Mouse (Mus musculus) left cerebral cortex, adult 18-20 months (tissue): Measurements from ENCODE around the gene Susd6. TPM values are rescaled to one million over a fixed set of nuclear protein-coding genes. Genes with fewer than 3 reads are reported as not detected.

Experiments
- DNase-seq, 2 experiments: peaks; one replicate each; pipeline ENCODE4 v3.0.0; 2021 to 2022; ENCODE audit warnings: low spot score in 2 of 2, mixed read lengths in 1 of 2
- long read RNA-seq, 2 experiments: library from polyadenylated mRNA; stranded (forward); transcript quantifications; one replicate each; pipeline ENCODE4 v2.0.0; 2021
- total RNA-seq, 2 experiments: library from RNA; stranded (reverse); gene quantifications; 2 replicates each; pipeline ENCODE4 v1.2.3; 2021

Susd6 gene
- total RNA-seq = 10 to 100 TPM; 34.8 to 35.7 TPM
- long read RNA-seq, experiment 1, full-length matches to known transcripts = 17 of 36 reads
- long read RNA-seq, experiment 1, partial matches to known transcripts = 16 of 36 reads
- long read RNA-seq, experiment 1, other reads (novel, unspliced or antisense) = 3 of 36 reads
- long read RNA-seq, experiment 2, full-length matches to known transcripts = 9 of 17 reads
- long read RNA-seq, experiment 2, partial matches to known transcripts = 1 of 17 reads
- long read RNA-seq, experiment 2, other reads (novel, unspliced or antisense) = 7 of 17 reads

GRCm38 (mm10) chr12:80789849-80790694 lies at the start of gene Susd6:
Gene Susd6 (plus strand): TSS chr12:80790510.
- DNase-seq = peak; percentile 99

GRCm38 (mm10) chr12:80744614-80745013 lies 45.7 kb upstream of the Susd6 start:
- DNase-seq = no peak

DNA sequence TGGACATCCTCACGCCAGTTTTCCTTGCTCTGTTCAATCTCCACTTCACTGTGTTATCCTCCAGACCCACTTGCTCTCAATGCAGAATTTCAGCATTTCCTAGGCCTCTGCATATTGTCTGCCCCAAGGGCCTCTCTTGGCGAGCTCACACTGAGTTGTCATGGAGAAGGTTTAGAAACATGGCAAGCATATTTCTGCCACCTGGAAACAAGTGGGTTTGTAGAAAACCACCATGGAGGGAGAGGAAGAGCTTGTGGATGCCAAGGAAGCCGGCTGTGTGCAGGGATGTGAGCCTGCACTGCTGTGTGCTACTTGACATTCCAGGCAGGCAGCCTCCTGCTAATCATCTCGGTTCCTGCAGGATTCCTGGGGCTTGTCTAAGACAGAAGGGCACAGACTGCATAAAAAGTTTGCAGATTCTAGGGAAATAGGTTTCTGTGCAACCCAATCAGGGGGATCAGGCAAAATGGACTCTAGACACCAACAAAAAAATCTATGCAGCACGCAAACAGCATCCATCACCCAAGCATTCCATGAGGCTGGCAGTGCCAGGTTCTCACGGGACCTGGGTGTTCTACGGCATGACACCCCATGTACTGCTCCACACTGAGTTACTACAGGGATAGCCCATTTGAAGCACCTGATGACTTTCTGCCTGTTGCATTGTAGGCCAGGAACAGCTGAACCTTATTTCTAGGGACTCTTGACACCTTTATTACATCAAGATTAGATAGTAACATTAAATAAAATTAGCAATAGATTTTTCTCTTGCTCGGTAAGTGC lies 44.1 kb upstream of the Susd6 start:
- DNase-seq = peak in 1 of 2 experiments; percentile 17

DNA sequence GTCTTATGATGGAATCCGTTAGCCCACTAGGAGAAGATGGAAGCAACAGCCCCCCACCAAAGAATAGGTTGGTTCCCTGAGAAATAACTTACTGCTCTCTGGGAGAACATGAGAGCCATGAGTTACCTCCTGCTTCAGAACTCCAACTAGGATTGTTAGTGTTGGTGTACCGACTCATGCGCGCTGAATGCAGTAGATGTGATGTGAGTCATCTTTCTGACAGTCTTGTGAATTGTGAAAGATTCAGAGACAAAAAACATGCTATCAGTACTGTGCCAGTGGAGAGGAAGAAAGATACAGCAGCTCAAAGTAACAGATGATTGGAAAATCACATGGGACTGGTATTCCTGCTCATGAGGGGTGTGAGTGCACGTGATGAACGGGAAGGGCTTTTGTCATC lies 38.8 kb upstream of the Susd6 start:
- no peak for DNase-seq

DNA sequence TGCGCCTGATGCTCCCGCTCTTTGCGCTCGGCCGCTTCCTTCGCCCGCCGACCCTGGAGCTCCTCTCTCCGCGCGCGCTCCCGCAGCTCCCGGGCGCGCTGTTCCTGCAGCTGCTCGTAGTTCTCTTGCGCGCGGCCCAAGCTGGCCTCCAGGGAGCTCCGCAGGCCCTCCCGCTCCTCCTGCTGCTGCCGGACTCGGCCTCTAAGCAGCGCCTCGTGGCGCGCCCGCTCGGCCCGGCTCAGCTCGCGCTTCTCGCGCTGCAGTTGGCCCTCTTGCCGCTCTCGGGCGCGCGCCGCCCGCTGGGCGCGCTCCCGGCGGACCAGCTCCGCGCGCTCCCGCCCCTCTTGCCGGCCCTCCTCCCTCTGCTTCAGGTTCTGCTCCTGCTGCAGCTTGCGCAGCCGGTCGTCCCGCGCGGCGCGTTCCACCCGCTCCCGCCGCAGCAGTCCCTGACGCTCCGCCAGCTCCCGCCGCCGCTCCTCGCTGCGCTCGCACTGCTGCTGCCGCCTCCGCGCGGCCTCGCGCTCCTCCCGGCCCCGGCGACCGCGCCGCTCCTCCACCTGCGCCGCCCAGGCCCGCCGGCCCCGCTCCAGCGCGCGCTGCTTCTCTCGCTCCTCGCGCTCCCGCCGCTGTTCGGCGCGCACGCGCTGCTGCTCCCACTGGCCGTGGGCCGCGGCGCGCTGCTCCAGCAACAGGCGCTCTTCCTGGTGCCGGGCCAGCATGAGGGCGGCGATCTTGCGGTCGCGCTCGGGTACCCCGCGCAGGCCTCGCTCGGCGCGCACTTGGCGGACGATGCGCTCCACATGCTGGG lies 32.4 kb upstream of the Susd6 start:
- DNase-seq = no peak

DNA sequence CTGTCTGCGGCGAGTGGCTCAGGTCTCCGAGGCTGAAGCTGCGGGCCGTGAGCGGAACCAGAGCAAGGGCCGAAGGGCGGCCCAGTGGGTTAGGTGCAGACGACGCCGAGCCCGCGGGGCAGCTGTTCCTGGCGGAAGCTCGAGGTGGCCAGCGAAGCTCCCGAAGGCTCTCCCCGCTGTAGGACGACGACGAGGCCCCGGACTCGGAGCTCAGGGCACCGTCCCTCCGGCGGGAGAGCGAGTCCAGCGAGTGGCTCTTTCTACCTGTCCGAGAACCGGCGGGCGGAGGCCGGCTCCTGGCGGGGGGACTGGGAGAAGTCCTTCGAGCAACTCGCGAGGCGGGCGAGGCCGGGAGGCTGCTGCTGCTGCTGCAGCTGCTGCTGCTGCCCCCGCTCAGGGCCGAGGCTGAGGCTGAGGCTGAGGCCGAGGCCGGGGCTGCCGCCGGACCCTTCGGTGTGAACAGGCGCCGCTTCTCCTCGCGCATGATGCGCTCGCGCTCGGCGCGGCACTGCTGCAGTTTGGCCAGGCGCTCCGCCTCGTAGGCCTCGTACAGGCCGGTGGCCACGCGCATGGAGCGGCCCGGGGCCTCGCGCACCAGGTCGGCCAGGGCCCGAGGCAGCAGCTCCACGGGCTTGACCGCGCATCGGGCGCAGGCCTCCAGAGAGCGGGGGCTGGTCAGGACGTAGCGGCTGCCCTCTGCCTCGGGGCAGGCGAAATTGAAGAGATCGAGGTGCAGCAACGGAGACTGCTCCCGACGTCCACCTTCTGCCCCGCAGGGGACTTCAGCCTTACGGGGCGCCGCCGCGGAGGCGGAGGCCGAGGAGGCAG lies 31.5 kb upstream of the Susd6 start:
- no peak for DNase-seq

GRCm38 (mm10) chr12:80759387-80759712 lies 31.0 kb upstream of the Susd6 start:
- DNase-seq = peak in 1 of 2 experiments; percentile 6

GRCm38 (mm10) chr12:80759713-80760395 lies 30.5 kb upstream of the Susd6 start:
- DNase-seq = peak; percentile 31 to 50

DNA sequence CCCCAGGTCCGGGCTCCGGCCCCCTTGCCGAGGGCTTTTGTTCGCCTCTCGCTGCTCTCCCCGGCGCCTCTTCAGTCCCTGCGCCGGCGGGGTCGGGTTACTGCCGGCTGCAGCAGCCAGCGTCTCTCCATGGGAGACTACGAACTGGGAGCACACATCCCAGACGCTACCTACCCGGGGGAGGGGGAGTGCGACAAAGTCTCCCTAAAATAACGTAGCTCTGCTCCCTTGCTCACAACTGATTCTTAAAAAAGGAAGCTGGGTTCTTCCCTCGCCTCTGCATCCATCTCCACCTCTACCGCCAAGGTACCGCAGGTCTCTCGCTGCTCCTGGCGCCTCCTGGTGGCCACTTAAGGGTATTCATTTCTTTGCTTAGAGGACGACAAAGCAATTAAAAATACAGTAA lies 29.9 kb upstream of the Susd6 start, which contains the start of gene Ccdc177:
Gene Ccdc177, minus strand, starts transcription at position 292 of the 406 bp plus-strand sequence.
- DNase-seq = peak; percentile 89 to 90

DNA sequence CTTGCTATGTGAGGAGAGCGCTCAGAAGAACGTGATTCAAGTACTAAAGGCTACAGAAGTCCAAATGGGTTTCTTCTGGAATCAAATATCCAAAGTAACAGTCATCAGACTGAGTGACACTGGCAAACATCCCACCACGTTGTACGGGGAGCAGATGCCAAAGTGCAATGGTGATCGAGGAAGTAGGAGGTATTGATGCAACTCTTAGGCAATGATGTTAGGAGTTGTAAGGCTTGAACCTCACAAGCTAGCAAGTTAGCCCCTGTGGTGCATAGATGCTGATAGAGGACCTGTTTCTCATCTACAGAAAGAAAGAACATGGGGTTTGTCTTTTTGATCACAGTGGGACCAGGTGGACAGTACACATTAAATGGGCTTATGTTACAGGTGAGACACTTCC lies 27.3 kb upstream of the Susd6 start:
- DNase-seq = no peak

DNA sequence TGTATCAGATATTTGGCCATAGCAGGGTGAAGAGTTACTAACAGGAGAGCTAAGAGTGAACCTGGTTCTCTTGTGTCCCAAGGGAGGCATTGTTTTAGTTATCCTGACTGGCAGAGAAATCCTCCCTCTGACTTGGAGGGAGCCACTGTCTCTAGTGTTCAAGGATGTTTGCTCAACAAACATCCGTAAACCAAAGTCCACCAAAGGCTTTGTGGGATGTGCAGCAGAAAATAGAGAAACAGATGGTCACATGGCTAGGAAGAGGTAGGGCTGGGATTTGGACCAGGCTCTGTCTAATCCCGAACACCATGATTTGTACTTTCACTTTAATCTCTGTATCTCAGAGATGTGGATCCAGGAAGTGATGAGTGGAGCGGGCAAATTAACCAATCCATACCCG lies 26.2 kb upstream of the Susd6 start:
- no peak for DNase-seq

- DNase-seq = peak; percentile 70 to 75
Measured at GRCm38 (mm10) chr12:80769697-80770096, 20.6 kb upstream of the Susd6 start.

DNA sequence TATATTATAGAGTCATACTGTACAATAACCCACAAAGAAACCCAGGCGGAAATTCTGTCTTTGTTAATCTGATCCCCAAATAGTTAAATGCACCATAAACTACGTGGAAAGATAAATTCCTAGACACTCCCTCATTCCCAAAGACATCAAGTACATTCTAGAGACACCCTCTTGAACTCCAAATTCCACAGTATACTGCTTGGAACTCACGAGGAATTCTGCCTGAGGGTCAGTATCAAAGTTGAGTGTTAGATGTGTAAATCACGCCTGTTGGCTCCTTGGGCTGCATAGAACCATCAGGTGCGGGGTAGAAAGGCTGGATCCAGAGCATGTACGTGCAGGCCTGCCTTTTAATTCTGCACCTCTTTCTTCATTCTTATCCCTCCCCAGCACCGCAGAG lies 15.5 kb upstream of the Susd6 start:
- no peak for DNase-seq

GRCm38 (mm10) chr12:80776046-80776634 lies 14.2 kb upstream of the Susd6 start:
- no peak for DNase-seq

DNA sequence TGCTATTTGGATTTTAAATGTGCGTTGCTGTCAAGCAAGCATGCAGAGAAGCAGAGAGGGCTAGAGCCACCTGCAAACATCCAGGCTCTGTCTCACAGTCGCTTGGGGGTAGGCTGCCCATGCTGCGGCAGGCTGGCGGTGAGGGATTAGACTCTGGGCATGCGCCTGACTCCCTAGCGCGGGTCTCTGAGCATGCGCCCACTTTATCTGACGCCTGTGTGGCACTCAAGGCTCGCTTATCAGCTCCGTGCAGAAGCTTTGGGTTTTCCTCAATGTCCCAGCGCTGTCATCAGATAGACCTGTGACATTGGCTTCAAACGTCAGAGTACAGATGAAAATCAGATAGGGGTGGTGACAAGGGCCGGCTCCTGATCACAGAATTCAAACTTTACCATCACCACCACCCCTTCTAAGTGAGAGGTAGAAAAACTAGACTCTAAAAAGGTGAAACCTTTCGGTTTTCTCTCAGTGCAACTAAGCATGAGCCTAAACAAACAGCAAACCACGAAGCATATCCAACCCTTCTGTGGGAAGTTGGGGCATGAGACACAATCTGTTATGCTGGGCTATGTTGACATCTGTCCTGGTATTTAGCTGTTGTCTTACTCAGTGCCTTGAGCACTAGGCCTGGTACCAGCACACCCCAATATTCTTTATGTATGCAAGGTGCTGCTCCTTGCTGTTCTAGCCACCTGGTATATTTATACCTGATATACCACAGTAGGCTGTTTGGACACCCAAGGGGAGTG lies 11.9 kb upstream of the Susd6 start:
- DNase-seq = no peak

GRCm38 (mm10) chr12:80779760-80780159 lies 10.6 kb upstream of the Susd6 start:
- no peak for DNase-seq

DNA sequence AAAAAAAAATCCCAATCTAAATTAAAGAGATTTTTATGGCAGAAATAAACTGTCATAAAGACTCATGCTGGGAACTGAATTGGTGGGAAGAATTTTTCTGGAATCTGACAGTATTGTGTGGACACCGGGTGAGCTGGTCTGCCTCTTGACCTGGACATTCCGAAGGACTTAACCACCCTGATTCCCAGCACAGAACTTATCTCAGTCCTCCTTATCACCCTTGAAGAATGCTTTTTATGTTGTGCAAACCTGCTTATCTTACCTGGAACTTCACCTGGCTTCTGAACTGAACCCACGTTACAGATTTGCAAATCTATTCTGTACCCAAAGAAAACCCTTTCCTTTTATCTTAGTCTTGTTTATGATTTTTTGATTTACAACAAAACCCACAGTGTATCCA lies 8.1 kb upstream of the Susd6 start:
- DNase-seq = no peak

DNA sequence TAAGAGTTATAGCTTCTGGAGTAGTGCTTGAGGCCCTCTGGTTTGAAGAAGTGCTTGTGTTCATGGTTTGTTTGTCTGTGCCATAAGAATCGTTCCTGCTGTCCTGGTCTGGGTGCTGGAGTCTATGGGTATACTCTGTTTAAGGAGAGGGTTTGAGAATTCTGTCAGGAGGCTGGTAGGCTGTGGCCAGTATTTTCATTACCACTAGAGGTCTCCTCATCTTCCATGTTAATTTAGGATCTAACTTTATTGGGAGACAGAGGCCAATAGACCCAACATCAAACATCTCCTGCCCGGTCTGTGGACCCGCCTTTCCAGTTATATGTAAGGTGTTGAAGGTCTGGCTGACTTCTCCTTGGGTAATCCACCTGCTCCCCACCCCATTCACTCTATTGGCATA lies 7.4 kb upstream of the Susd6 start:
- DNase-seq = no peak
